Mouse (Mus musculus) myocyte (in vitro differentiated cells): ENCODE results near the gene Krt7.

Experiments
- CEBPB ChIP-seq: IDR thresholded peaks from 2 replicates; pipeline ENCODE4 v1.6.1; 2011; ENCODE audit warnings: mild to moderate bottlenecking, moderate library complexity; ENCODE audit not compliant: poor library complexity, insufficient read depth, severe bottlenecking
- E2F4 ChIP-seq: IDR thresholded peaks from one replicate; pipeline ENCODE4 v1.6.1; 2011; ENCODE audit warnings: mild to moderate bottlenecking, control low read depth, moderate library complexity; ENCODE audit not compliant: insufficient read depth
- MAX ChIP-seq: IDR thresholded peaks from one replicate; pipeline ENCODE4 v1.6.1; 2011; ENCODE audit warnings: low read depth, mild to moderate bottlenecking, control low read depth
- MYOD1 ChIP-seq, 3 experiments: IDR thresholded peaks; one replicate each; pipeline ENCODE4 v1.6.1; 2011; ENCODE audit warnings: control low read depth in 2 of 3, low read depth in 2 of 3, mild to moderate bottlenecking in 2 of 3, moderate library complexity in 1 of 3; ENCODE audit not compliant: insufficient read length in 2 of 3, control insufficient read depth in 1 of 3
- MYOG ChIP-seq, 3 experiments: IDR thresholded peaks; one replicate each; pipeline ENCODE4 v1.6.1; 2011; ENCODE audit warnings: control low read depth in 2 of 3, low read depth in 2 of 3, mild to moderate bottlenecking in 2 of 3; ENCODE audit not compliant: insufficient read length in 2 of 3, control insufficient read depth in 1 of 3, insufficient read depth in 1 of 3
- POLR2A ChIP-seq: IDR thresholded peaks from one replicate; pipeline ENCODE4 v1.6.1; 2011; ENCODE audit warnings: low read depth, mild to moderate bottlenecking, control low read depth, moderate library complexity; ENCODE audit not compliant: insufficient read length
- POLR2AphosphoS2 ChIP-seq: IDR thresholded peaks from one replicate; pipeline ENCODE4 v1.6.1; 2011; ENCODE audit warnings: low read depth, control low read depth; ENCODE audit not compliant: insufficient read length
- REST ChIP-seq: IDR thresholded peaks from one replicate; pipeline ENCODE4 v1.6.1; 2011; ENCODE audit warnings: mild to moderate bottlenecking, control low read depth, moderate library complexity; ENCODE audit not compliant: insufficient read depth, insufficient read length
- SRF ChIP-seq: IDR thresholded peaks from one replicate; pipeline ENCODE4 v1.6.1; 2011; ENCODE audit warnings: low read depth; ENCODE audit not compliant: control insufficient read depth, insufficient read length
- TCF12 ChIP-seq: IDR thresholded peaks from one replicate; pipeline ENCODE4 v1.6.1; 2011; ENCODE audit warnings: mild to moderate bottlenecking, control low read depth; ENCODE audit not compliant: poor library complexity, insufficient read depth, severe bottlenecking
- USF1 ChIP-seq: IDR thresholded peaks from one replicate; pipeline ENCODE4 v1.6.1; 2011; ENCODE audit warnings: low read depth, mild to moderate bottlenecking, control low read depth, moderate library complexity

DNA sequence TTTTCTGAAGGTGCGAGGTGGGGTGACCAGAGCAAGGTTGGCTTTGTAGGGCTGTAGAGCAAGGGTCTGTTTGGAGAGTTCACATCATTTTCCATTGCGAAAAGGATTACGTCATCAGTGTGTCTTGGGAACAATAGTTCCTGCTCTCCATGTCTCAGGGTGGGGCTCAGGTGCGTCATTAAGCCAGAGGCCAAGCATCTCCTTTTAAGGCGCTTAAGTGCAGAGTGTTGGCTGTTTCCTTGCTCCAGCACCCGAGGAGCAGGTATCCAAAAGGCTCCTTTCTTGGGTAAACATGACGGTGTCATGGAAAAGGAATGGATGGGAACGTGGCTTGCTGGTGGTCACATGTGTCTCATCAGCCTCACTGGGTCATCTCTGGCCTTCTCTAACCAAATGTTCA lies 43.9 kb downstream of the Krt7 start:
- TF ChIP-seq USF1 (no peak), POLR2AphosphoS2 (no peak), POLR2A (no peak), REST (no peak), TCF12 (no peak), E2F4 (no peak), MAX (no peak), MYOG (IDR thresholded peaks at IDR 0.05; ENCODE audit: control insufficient read depth in 1 of 3, insufficient read depth in 1 of 3, insufficient read length in 2 of 3, low read depth in 2 of 3) (no peak), MYOD1 (IDR thresholded peaks at IDR 0.05; ENCODE audit: control insufficient read depth in 1 of 3, insufficient read length in 2 of 3, low read depth in 2 of 3) (no peak), SRF (no peak), CEBPB (no peak)
